Mouse (Mus musculus) testis, postnatal 14 days (tissue): Measurements from ENCODE around the gene Cxcl3.
"Not testable (repeated sequence)": the region's sequence is repeated elsewhere in the genome, so short reads cannot be mapped to it uniquely, and the experiment has no call there.

Experiments used
- DNase-seq: peaks from one replicate; pipeline ENCODE4 v3.0.0; 2021; ENCODE audit warnings: low spot score

Gene Cxcl3

DNA sequence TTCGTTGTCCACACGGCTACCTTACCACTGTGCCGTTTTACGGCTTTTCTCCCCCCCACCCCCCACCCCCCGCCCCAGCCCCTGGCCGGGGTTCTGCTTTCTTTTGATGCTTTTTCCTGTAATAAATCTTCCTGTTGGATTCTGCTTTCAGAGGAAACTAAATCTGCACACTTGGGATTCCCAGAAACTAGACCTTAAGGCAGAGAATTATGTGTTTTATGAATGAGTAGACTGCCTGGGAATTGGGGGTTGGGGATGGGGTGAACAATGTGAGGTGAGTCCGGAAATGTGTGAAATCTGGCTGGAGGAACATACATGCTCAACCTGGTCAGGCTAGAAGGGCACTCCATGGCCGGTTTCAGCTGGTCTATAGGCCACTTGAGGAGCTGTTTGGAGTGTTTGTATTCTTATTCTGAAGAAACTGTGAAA, 4.2 kb downstream of the Cxcl3 start:
- DNase-seq: no peak

DNA sequence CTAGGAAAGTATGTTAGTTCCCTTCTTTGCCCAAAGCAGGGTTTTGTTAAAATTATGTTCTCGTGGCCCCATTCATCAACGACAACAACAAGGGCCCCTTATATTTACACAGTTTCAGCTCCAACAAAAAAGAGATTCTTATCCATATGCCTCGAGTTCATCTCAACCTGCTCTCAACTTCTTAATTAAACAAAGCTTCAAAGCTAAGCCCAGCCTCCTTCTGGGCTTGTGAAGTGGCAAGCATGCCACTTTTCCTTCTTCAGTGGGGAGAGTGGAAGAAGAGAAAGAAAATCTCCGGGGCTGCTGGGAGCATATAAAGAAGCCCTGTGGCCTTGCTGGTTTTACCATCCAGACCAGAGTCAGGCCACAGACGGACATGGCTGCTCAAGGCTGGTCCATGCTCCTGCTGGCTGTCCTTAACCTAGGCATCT, 8.3 kb downstream of the Cxcl3 start, which contains the start of gene Cxcl15:
Cxcl15 (plus strand) TSS at position 340 of the 431 bp plus-strand sequence.
- DNase-seq: no peak

DNA sequence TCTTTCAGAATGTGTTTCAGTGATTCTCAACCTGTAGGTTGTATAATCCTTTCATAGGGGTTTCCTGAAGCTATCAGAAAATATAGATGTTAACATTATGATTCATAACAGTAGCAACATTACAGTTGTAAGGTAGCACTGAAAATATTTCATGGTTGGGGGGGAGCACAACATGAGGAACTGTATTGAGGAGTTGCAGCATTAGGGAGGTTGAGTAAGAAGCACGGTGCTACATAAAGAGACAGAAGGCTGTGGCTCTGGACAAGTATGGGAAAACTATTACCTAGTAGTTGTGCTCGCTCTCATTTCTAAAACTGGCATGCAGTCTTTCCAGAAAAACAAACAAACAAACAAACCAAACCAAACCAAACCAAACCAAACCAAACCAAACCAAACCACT, 9.5 kb downstream of the Cxcl3 start:
- DNase-seq: not testable (repeated sequence)

DNA sequence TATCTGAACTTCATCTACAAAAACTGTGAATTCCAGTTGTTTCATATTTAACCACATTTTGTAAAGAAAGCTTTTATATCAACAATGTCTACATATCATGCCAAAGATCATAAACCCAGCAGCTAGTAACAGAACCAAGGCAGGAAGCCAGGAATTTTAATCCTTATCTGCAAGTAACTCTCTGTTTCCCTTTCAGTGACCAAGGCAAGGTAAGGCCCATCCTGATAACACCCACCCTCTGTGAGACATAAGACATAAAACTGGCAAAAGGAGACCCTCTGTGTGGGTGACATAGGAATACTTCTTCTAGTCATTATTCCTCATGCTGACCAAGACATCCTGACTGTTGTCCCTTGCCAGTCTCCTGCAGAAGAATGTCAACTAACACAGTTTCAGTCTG, 18.7 kb downstream of the Cxcl3 start:
- DNase-seq: no peak

DNA sequence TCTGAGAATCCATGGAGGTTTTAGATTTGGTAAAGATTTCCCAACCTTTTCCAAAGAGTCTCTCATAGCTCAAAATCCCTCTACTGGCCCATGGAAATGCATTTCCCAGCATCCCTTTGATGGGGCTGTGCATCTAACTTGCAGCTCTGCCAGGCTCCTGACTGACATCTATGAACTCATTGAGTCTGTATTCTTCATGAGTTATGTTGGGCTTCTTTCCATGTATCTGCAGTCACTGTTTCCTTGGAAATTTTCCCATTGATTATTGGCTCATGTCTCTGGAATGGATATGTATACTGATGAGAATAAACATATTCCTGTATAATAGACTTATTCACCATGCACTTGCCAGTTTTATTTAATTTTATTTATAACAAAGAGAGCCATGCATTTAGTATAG, 20.1 kb downstream of the Cxcl3 start:
- DNase-seq: no peak

DNA sequence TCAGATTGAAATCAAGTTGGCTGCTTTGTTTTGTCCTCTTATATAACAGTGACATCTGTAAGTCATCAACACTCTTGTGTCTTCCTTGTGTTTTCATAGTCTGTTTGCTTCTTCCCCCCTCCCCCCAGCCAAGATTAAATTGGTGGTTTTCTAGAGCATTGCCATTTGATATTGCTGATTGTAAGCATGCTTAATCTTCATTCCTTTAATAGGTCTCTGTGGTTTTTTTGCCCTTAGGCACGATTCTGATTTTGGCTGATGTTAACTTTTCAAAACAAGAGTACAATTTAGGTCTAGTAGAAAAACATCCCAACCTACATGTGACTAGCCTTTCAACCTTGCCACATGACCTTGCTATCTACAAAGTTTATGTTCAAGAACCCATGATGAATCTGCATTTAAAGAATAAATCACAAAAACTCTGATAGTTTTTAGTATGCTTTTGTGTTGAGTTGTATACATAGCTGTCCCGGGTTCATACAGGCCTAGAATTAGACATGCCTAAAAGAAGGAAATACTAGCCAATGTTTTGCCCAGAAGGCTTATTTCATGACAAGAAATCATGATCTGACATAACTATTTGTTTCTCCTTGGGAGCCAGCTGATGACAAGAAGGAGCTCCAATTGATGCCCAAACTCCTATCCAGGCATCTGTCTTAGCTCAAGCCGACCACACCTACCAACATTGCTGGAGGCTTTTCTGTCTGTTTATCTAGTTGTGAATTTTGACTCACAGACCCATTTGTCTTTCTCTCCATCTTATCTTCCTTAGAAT, 21.5 kb downstream of the Cxcl3 start:
- DNase-seq: no peak

DNA sequence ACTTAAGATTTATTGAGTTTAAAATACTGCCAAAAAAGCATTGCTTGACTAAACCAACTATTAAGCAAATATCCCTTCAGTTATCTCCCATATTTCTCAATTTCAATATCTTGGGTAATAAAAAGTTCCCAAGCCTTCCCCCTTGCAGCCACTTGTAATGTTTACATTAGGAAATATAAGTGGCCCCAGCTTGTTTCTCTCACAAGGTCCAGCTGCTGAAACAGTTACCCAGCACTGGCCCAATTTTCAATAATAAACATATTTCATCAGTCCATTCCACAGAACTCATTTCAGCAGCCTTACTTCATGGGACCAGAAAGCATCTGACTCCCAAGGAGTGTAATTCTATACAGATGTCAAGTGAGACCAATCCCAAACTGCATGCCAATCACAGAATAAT, 33.9 kb downstream of the Cxcl3 start:
- DNase-seq: no peak

DNA sequence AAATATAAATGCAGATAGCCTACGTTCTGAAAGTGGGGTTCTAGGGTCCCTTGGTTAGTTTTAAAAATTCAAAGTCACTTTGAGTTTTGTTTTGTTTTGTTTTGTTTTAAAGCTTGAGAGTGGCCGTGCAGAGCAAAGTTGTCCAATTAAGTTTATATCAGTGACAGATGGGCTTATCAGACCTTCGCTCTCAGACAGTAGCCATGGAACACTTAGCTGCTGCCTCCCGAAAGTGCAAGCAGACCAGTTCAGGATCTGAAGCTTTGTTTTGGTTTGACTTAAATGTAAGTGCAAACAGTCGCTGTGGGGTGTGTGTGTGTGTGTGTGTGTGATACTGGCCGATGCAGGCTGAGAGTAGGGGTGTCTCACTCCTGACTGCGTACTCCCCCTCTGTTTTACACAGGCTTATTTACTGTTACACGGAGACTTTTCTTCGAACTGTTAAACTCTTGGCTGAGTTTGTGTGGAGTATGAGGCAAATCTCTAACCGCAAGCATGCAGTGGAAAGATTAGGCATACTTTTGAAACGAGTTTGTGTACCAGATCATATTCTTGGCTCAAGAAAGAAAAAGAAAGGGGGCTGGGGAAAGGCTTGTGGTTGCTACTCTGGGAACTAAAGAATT, 46.4 kb downstream of the Cxcl3 start:
- DNase-seq: no peak

DNA sequence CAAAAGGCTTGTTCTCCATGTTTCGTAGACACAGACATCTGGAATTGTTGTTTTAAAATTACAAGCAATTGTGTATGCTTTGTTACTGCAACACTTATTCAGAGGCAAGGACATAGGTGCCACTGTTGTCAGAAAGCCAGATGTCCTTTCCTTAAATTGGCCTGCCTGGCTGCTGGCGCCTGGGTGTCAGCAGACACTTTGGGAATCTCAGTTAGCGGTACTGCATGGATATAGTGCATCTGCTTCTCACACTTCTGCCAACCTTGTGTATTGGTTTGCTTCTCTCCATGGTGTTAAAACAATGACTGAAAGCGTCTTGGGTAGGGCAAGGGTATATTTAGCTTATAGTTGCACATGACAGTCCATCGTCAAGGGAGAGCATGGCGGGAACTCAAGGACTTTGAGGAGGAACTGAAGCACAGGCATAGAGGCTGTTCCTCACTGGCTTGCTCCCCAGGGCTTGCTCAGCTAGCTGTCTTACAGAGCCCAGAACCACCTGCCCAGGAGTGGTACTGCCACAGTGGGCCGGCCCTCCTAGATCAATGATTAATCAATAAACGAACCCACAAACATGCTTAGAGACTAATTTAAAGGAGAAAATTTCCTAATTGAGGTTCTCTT, 47.0 kb downstream of the Cxcl3 start:
- DNase-seq: no peak

DNA sequence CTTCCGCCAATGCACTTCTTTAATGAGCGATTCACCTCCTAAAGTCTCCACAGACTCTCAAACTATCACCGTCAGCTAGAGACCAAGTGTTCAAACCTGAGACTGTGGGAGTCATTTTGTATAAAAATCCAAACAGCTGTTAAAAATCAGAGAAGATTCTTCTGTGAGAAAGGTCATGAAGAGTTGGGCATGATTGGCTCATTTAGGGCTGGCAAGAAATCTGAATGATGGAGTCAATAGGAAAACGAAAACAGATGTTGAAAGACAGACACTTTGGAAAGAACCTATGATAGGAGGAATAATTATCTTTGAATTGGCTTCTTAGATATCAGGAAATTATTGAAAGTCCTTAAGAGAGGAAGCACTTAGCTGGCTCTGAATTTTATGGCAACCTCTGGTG, 48.5 kb downstream of the Cxcl3 start:
- DNase-seq: no peak

DNA sequence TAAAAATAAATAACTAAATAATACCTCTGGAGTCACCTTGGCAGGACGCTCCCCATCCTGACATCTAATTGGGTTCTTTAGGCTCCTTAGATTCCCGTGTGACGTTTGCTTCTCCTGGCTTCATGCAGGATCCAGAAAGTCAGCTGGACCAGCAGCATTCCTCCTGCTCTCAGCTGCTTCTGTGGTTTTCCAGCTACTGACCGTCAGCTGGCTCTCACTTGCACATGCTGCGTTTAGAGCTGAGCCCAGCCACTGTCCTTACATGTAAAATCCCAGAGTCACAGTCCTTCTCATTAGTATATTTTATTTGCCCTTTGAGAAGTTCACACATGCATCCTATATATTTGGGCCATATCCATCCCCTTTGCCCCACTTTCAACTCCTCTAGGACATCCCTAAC, 52.7 kb downstream of the Cxcl3 start:
- DNase-seq: no peak
